Mouse (Mus musculus) small intestine, adult 10 weeks (tissue): Measurements from ENCODE around the gene Polm. TPM values are rescaled to one million over a fixed set of nuclear protein-coding genes. Genes with fewer than 3 reads are reported as not detected.

ENCODE experiments used
- polyA plus RNA-seq: library from polyadenylated mRNA; stranded (reverse); fragments of 350-450 nt; fragmentation: Illumina TruSeq; extraction: RNeasy Lipid Tissue Mini Kit (QIAGEN cat#74804); gene quantifications from one replicate; pipeline ENCODE4 v1.2.3, GENCODE M21; 2014; ENCODE audit warnings: low replicate concordance

Polm gene
- polyA plus RNA-seq, result not detected

GRCm38 (mm10) chr11:5837251-5838246, at the start of gene Polm:
TSS of gene Polm (minus strand) at chr11:5838016.

GRCm38 (mm10) chr11:5877921-5878526, 40.2 kb upstream of the Polm start, which contains the start of gene Pold2:
TSS of gene Pold2 (minus strand) at chr11:5878292.

GRCm38 (mm10) chr11:5861678-5862393, 24.0 kb upstream of the Polm start, which contains the start of gene Aebp1:
TSS of gene Aebp1 (plus strand) at chr11:5861947.

GRCm38 (mm10) chr11:5803551-5803981, 34.2 kb downstream of the Polm start, which contains the start of gene Pgam2:
TSS of gene Pgam2 (minus strand) at chr11:5803733.

GRCm38 (mm10) chr11:5788056-5789014, 49.5 kb downstream of the Polm start, which contains the start of gene Dbnl:
TSS of gene Dbnl (plus strand) at chr11:5788488.

Other genes starting within 250 kb of the Polm start
- 3.2 TPM for gene Mrps24, start 122.3 kb downstream of the Polm start, polyA plus RNA-seq
- 5.7 TPM for gene Urgcp, start 75.6 kb downstream of the Polm start, polyA plus RNA-seq
- gene Dbnl, start 49.5 kb downstream of the Polm start, polyA plus RNA-seq, result 5.2 TPM
- not detected for gene Pgam2, start 34.3 kb downstream of the Polm start, polyA plus RNA-seq
- 0.26 TPM for gene Aebp1, start 23.9 kb upstream of the Polm start, polyA plus RNA-seq
- gene Pold2, start 40.3 kb upstream of the Polm start, polyA plus RNA-seq, result not detected
- gene Myl7, start 60.8 kb upstream of the Polm start, polyA plus RNA-seq, result not detected
- not detected for gene Gck, start 112.1 kb upstream of the Polm start, polyA plus RNA-seq
- gene Ykt6, start 117.7 kb upstream of the Polm start, polyA plus RNA-seq, result 50.3 TPM
- gene Camk2b, start 228.3 kb upstream of the Polm start, polyA plus RNA-seq, result 1.2 TPM